Mouse (Mus musculus) neural tube, embryonic 15.5 days (tissue): Measurements from ENCODE around the gene Pfdn6. TPM values are rescaled to one million over a fixed set of nuclear protein-coding genes. Genes with fewer than 3 reads are reported as not detected.

Experiments
- polyA plus RNA-seq: library from polyadenylated mRNA; unstranded; fragments of >200 nt; fragmentation: Nextera tagmentation; extraction: Ambion mirVana; gene quantifications from 2 replicates; pipeline ENCODE4 v1.2.1, GENCODE M21; 2015

Pfdn6 gene
- polyA plus RNA-seq, 1 experiment from 2014 or later: 183 TPM

Other genes starting within 250 kb of the Pfdn6 start
- gene March2, start 221.7 kb downstream of the Pfdn6 start, polyA plus RNA-seq: 77.4 and 81.5 TPM in 2 replicates
- gene Rab11b, start 179.8 kb downstream of the Pfdn6 start, polyA plus RNA-seq: 519 and 596 TPM in 2 replicates
- 21.6 and 23.3 TPM in 2 replicates for gene Angptl4, start 158.5 kb downstream of the Pfdn6 start, polyA plus RNA-seq
- gene Kank3, start 129.8 kb downstream of the Pfdn6 start, polyA plus RNA-seq: 46.7 and 48.5 TPM in 2 replicates
- gene Rps28, start 115.8 kb downstream of the Pfdn6 start, polyA plus RNA-seq: 534 and 619 TPM in 2 replicates
- gene Ndufa7, start 115.8 kb downstream of the Pfdn6 start, polyA plus RNA-seq: 515 and 564 TPM in 2 replicates
- 53.9 and 56.1 TPM in 2 replicates for gene Cd320, start 97.3 kb downstream of the Pfdn6 start, polyA plus RNA-seq
- gene Gm7029, start 66.5 kb downstream of the Pfdn6 start, polyA plus RNA-seq: not detected in 2 replicates
- gene Kifc1, start 49.7 kb downstream of the Pfdn6 start, polyA plus RNA-seq: 2.0 and 3.5 TPM in 2 replicates
- 0.93 and 1.2 TPM in 2 replicates for gene Platr17, start 35.2 kb downstream of the Pfdn6 start, polyA plus RNA-seq
- gene Daxx, start 30.9 kb downstream of the Pfdn6 start, polyA plus RNA-seq: 50.7 and 58.5 TPM in 2 replicates
- 35.3 and 51.3 TPM in 2 replicates for gene Tapbp, start 24.4 kb downstream of the Pfdn6 start, polyA plus RNA-seq
- 13.7 and 15.8 TPM in 2 replicates for gene Zbtb22, start 24.4 kb downstream of the Pfdn6 start, polyA plus RNA-seq
- gene Rgl2, start 10.8 kb downstream of the Pfdn6 start, polyA plus RNA-seq: 56.8 and 58.8 TPM in 2 replicates
- 25.1 and 29.3 TPM in 2 replicates for gene Wdr46, start 317 bp upstream of the Pfdn6 start, polyA plus RNA-seq
- 11.9 and 13.1 TPM in 2 replicates for gene B3galt4, start 11.1 kb upstream of the Pfdn6 start, polyA plus RNA-seq
- 72.3 and 75.7 TPM in 2 replicates for gene Vps52, start 15.5 kb upstream of the Pfdn6 start, polyA plus RNA-seq
- 778 and 1,050 TPM in 2 replicates for gene Rps18, start 15.7 kb upstream of the Pfdn6 start, polyA plus RNA-seq
- 19.8 and 88.0 TPM in 2 replicates for gene H2-K1, start 60.0 kb upstream of the Pfdn6 start, polyA plus RNA-seq
- gene Ring1, start 84.3 kb upstream of the Pfdn6 start, polyA plus RNA-seq: 21.9 and 24.4 TPM in 2 replicates
- gene H2-Ke6, start 87.7 kb upstream of the Pfdn6 start, polyA plus RNA-seq: 68.4 and 71.4 TPM in 2 replicates
- 167 and 170 TPM in 2 replicates for gene Slc39a7, start 91.3 kb upstream of the Pfdn6 start, polyA plus RNA-seq
- 54.4 and 57.7 TPM in 2 replicates for gene Rxrb, start 91.5 kb upstream of the Pfdn6 start, polyA plus RNA-seq
- 8.3 and 9.4 TPM in 2 replicates for gene Col11a2, start 99.1 kb upstream of the Pfdn6 start, polyA plus RNA-seq
- gene H2-Oa, start 152.0 kb upstream of the Pfdn6 start, polyA plus RNA-seq: 0.19 and 2.5 TPM in 2 replicates
- 19.8 and 31.3 TPM in 2 replicates for gene H2-DMa, start 179.2 kb upstream of the Pfdn6 start, polyA plus RNA-seq
- 115 and 122 TPM in 2 replicates for gene Brd2, start 182.3 kb upstream of the Pfdn6 start, polyA plus RNA-seq
- gene H2-DMb2, start 203.0 kb upstream of the Pfdn6 start, polyA plus RNA-seq: 0.17 and 5.5 TPM in 2 replicates
- gene H2-DMb1, start 212.7 kb upstream of the Pfdn6 start, polyA plus RNA-seq: 0.29 and 4.2 TPM in 2 replicates
- gene Tap1, start 247.2 kb upstream of the Pfdn6 start, polyA plus RNA-seq: 3.5 and 12.0 TPM in 2 replicates
- gene Psmb9, start 247.4 kb upstream of the Pfdn6 start, polyA plus RNA-seq: 2.1 and 35.0 TPM in 2 replicates